Mouse (Mus musculus): ENCODE results near the gene Cyp2a4. TPM values are rescaled to one million over a fixed set of nuclear protein-coding genes. Genes with fewer than 3 reads are reported as not detected.

The Cyp2a4 gene
- polyA plus RNA-seq, 1 experiment from 2014 or later = not detected

Other genes starting within 250 kb of the Cyp2a4 start
- not detected in 2 replicates for gene Cyp2b13, start 245.7 kb upstream of the Cyp2a4 start, polyA plus RNA-seq (2015; fragmentation: Nextera tagmentation; extraction: Ambion mirVana)
- 0.08 TPM in 1 of 2 replicates, not detected in the other for gene Cyp2b9, start 133.8 kb upstream of the Cyp2a4 start, polyA plus RNA-seq (2015; fragmentation: Nextera tagmentation; extraction: Ambion mirVana)
- not detected in 2 replicates for gene Vmn1r184, start 46.8 kb upstream of the Cyp2a4 start, polyA plus RNA-seq (2015; fragmentation: Nextera tagmentation; extraction: Ambion mirVana)
- gene Nlrp9c, start 96.5 kb downstream of the Cyp2a4 start, polyA plus RNA-seq (2015; fragmentation: Nextera tagmentation; extraction: Ambion mirVana) = not detected in 2 replicates
- gene Nlrp4a, start 127.9 kb downstream of the Cyp2a4 start, polyA plus RNA-seq (2015; fragmentation: Nextera tagmentation; extraction: Ambion mirVana) = not detected in 2 replicates
- not detected in 2 replicates for gene Nlrp9a, start 227.9 kb downstream of the Cyp2a4 start, polyA plus RNA-seq (2015; fragmentation: Nextera tagmentation; extraction: Ambion mirVana)